Mouse (Mus musculus) lung, embryonic 14.5 days (tissue): Measurements from ENCODE around the gene Slc44a5. TPM values are rescaled to one million over a fixed set of nuclear protein-coding genes. Genes with fewer than 3 reads are reported as not detected.

Source experiments
- ATAC-seq: fragments of 200-750 bp; cut with Nextera tagmentation; 2 replicates; pipeline ENCODE4 v1.8.0; 2017; ENCODE audit warnings: mild to moderate bottlenecking, moderate TSS enrichment, moderate library complexity; ENCODE audit not compliant: insufficient read depth
- DNase-seq: peaks from one replicate; pipeline ENCODE4 v3.0.0-alpha.2; 2015
- H3K27ac ChIP-seq: fragments of 300-500 bp; sonication (generic); 2 replicates; pipeline ENCODE4 v1.5.1; 2014; ENCODE audit warnings: low read depth, mild to moderate bottlenecking, moderate library complexity
- H3K27me3 ChIP-seq: fragments of 300-500 bp; sonication (generic); 2 replicates; pipeline ENCODE4 v1.6.1; 2014; ENCODE audit warnings: low read length, control low read depth; ENCODE audit not compliant: insufficient read depth
- H3K36me3 ChIP-seq: fragments of 300-500 bp; sonication (generic); 2 replicates; pipeline ENCODE4 v1.6.1; 2014; ENCODE audit warnings: control low read depth; ENCODE audit not compliant: insufficient read depth
- H3K4me1 ChIP-seq: fragments of 300-500 bp; sonication (generic); 2 replicates; pipeline ENCODE4 v1.6.1; 2014; ENCODE audit warnings: antibody characterized with exemption, control low read depth; ENCODE audit not compliant: insufficient read depth
- H3K4me2 ChIP-seq: fragments of 300-500 bp; sonication (generic); 2 replicates; pipeline ENCODE4 v1.6.1; 2014; ENCODE audit warnings: mild to moderate bottlenecking
- H3K4me3 ChIP-seq: fragments of 300-500 bp; sonication (generic); 2 replicates; pipeline ENCODE4 v1.5.1; 2014; ENCODE audit warnings: low read depth, low read length
- H3K9ac ChIP-seq: fragments of 300-500 bp; sonication (generic); 2 replicates; pipeline ENCODE4 v1.6.1; 2014
- H3K9me3 ChIP-seq: fragments of 300-500 bp; sonication (generic); 2 replicates; pipeline ENCODE4 v1.6.1; 2016; ENCODE audit warnings: low read depth, low read length, control low read depth
- CTCF ChIP-seq: IDR thresholded peaks from 2 replicates; pipeline ENCODE4 v1.5.1; 2016; ENCODE audit warnings: antibody characterized with exemption, low read depth
- WGBS: fragments of 180-500 bp; shearing (Covaris S2); extraction: QIAGEN DNeasy Blood & Tissue Kit; methylation state at CpG from one replicate; pipeline ENCODE4 v1.1.7; 2014; 5-methylcytosine and 5-hydroxymethylcytosine counted together
- polyA plus RNA-seq: library from polyadenylated mRNA; unstranded; fragments of >200 nt; fragmentation: Nextera tagmentation; extraction: Ambion mirVana; gene quantifications from 2 replicates; pipeline ENCODE4 v1.2.1, GENCODE M21; 2014

Gene Slc44a5
- polyA plus RNA-seq, 1 experiment from 2014 or later: 0.29 TPM

DNA sequence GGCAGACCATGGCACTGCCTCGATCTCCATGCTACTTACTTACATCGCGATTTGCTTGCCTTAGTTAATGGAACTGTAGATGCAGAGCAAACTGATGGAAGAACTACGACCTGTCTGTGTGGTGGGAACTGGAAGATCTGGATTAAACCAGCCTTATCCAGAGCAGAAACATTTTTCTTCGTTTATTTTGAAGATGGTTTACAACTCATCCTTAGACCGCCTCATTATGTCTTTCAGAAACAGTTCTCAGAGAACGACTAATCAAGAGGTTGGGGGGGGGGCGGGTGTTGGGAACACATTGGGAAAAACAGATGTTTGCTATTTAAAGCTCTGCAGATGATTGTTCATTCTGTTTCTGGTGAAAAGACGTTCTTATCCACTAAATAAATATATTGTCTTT, 210.7 kb downstream of the Slc44a5 start:
- TF ChIP-seq CTCF: no peak
- Histone ChIP-seq H3K4me1 (no peaks in the 10 kb centered on the region), H3K9ac (no peak overlapping the region), H3K27me3 (no peaks in the 10 kb centered on the region), H3K9me3 (no peaks in the 10 kb centered on the region), H3K4me2 (no peak overlapping the region), H3K36me3 (no peaks in the 10 kb centered on the region), H3K27ac (no peak overlapping the region), H3K4me3 (no peak overlapping the region)
- WGBS: 64% methylated on average over 9 of the region's 9 CpGs
- no peak for DNase-seq
- no peak for ATAC-seq

DNA sequence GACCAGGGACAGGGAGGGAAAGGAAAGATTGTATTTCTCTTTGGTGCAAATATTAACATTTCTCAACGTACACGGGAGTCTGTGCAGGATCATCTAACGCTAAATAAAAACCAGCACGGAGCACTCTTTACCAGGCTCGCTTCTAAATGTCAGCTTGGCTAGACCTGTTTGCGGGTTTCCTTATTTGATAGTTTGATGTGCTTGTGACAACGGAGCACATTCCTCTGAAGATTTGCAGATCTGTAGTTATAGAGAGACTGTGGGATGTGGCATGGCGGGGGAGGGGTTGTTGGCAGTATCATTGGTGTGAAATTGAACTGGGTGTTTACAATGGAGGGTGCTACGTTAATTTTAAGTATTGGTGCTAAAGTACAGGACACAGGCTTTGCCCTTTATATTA, 215.4 kb downstream of the Slc44a5 start:
- H3K36me3 ChIP-seq: no peaks in the 10 kb centered on the region
- 0 out of 2 replicates have a peak, but pooled peaks cover 10% of the 10 kb centered on the region for H3K4me1 ChIP-seq
- H3K27ac ChIP-seq: no peak overlapping the region
- 27% methylated on average over 9 of the region's 9 CpGs for WGBS
- H3K4me3 ChIP-seq: no peak overlapping the region
- no peak overlapping the region for H3K4me2 ChIP-seq
- DNase-seq (no peak), ATAC-seq (no peak)
- no peaks in the 10 kb centered on the region for H3K27me3 ChIP-seq
- no peak for TF ChIP-seq CTCF
- H3K9me3 ChIP-seq: no peaks in the 10 kb centered on the region
- no peak overlapping the region for H3K9ac ChIP-seq

DNA sequence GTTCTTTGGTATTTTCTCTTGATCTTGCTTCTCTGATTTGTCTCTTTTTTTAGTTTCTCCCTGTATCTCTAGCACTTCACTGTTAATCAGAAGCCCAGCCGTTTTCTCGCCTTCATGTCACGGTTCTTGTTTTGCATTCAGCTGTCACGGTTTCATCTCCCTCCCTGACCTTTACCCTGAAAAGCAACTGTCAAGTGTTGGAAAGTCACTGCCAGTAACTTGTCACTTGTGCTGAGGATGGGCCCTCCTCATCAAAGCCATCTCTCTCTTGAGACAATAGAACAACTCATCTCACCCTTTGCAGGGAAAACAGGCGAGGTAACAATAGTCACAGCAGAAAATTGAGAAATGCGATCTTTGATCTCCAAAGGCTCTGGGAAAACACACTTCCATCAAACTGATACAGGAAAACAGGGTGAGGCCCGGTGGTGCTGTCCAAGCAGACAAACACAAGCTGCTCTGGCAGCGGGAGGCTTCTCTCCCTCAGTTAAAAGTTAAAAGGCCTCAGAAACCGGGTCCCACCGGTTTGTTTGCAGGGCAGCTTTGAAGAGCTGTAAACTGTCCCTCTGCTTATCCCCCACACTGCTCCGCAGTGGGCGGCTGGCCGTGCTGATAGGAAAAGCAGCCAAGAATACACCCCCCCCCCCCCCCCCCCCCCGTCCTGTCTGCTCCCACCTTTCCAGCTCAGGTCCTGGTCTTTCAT, 219.2 kb downstream of the Slc44a5 start:
- 6% methylated on average over 13 of the region's 14 CpGs for WGBS
- no peak for TF ChIP-seq CTCF
- Histone ChIP-seq H3K9ac (no peak overlapping the region), H3K4me3 (no peak overlapping the region), H3K9me3 (no peaks in the 10 kb centered on the region), H3K4me2 (peak overlapping the region; percentile 7; the same call in 1 of the 2 replicates), H3K27me3 (no peaks in the 10 kb centered on the region), H3K27ac (peak overlapping the region; percentile 12; the same call in 1 of the 2 replicates), H3K4me1 (0 out of 2 replicates have a peak, but pooled peaks cover 10% of the 10 kb centered on the region), H3K36me3 (no peaks in the 10 kb centered on the region)
- ATAC-seq (peak; percentile 33; the same call in 1 of the 2 replicates), DNase-seq (peak; percentile 49)

DNA sequence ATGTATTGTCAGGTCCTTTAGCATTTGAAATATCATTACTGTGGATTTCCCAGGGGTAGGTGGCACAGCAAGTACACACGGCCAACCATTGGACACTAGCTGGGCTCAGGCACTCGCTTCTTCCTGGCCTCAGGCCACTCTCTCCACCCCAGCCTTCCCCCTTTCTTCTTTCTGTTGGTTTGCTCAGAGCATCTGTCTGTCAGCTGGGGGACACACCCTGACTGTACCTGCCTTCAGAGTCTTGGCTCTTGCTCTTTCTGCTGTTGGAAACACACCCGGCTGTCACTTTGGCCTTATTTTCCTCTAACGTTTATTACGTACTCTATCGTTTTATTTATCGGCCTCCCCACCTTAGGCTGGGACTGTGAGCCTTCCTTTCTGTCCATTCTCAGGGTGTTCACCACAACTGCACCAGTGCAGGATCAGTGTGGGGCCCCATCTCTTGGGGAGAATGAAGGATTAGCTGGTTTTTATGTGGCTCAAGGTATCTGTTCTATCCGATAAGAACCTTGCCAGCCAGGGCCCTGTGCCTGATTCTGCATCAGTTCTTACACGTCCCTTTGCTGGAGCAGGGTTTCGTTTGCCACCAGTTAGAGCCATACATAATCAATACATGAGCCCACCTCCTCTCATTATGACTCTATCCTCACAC, 220.1 kb downstream of the Slc44a5 start:
- H3K9me3 ChIP-seq: no peaks in the 10 kb centered on the region
- no peak overlapping the region for H3K9ac ChIP-seq
- H3K4me1 ChIP-seq: 0 out of 2 replicates have a peak, but pooled peaks cover 10% of the 10 kb centered on the region
- DNase-seq: no peak
- no peak for TF ChIP-seq CTCF
- no peak for ATAC-seq
- no peak overlapping the region for H3K4me3 ChIP-seq
- H3K36me3 ChIP-seq: no peaks in the 10 kb centered on the region
- H3K27ac ChIP-seq: no peak overlapping the region; the same call in 1 of the 2 replicates
- peak overlapping the region; percentile 7; the same call in 1 of the 2 replicates for H3K4me2 ChIP-seq
- no peaks in the 10 kb centered on the region for H3K27me3 ChIP-seq
- 56% methylated on average over 10 of the region's 10 CpGs for WGBS

DNA sequence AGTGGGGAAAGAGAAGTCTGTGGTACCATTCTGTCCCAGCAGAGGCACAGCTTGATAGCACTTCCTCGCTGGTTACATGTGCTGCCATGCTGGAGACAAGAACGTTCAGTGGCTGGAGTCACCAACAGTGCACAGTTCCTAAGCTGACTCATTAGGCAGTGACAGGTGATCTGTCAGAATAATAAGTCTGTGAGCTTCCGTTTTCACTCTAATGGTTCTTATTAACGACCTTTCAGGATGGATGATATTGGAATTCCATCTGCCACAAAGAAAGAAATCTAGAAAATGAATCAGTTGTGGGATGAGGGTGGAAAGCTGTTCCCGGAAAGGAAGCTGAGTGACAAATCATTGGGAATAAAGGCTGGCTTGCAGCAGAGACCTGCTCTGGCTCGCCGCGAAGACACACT, 227.2 kb downstream of the Slc44a5 start:
- H3K4me1 ChIP-seq: no peaks in the 10 kb centered on the region
- ATAC-seq (no peak), DNase-seq (no peak)
- H3K4me2 ChIP-seq: no peak overlapping the region
- no peak for TF ChIP-seq CTCF
- H3K9ac ChIP-seq: no peak overlapping the region
- H3K9me3 ChIP-seq: no peaks in the 10 kb centered on the region
- whole genome bisulfite sequencing: 27% methylated on average over 8 of the region's 8 CpGs
- H3K27ac ChIP-seq: no peak overlapping the region
- no peak overlapping the region for H3K4me3 ChIP-seq
- no peaks in the 10 kb centered on the region for H3K27me3 ChIP-seq
- H3K36me3 ChIP-seq: no peaks in the 10 kb centered on the region

DNA sequence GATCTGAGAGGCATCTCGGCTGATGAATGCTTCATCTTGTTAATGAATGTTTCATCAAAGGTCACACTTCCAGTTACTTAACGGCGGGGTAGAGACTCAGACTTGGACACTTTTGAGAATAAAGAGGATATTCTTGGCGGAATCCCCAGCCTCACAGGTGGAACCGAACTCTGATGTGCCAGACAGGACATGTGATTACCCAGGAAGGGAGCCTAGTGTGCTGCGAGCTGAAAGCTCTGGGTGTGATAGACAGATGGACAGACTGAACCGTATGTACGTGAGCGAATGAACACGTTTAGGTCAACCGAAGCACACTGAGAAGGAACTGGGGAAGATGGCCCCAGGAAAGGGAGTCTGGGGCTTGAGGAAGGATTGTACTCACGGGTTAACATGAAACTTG, 228.6 kb downstream of the Slc44a5 start:
- Histone ChIP-seq H3K36me3 (no peaks in the 10 kb centered on the region), H3K27ac (no peak overlapping the region), H3K27me3 (no peaks in the 10 kb centered on the region), H3K4me2 (no peak overlapping the region), H3K9ac (no peak overlapping the region), H3K9me3 (no peaks in the 10 kb centered on the region), H3K4me3 (no peak overlapping the region), H3K4me1 (no peaks in the 10 kb centered on the region)
- ATAC-seq: no peak
- WGBS: 68% methylated on average over 12 of the region's 12 CpGs
- no peak for DNase-seq
- TF ChIP-seq CTCF: no peak

DNA sequence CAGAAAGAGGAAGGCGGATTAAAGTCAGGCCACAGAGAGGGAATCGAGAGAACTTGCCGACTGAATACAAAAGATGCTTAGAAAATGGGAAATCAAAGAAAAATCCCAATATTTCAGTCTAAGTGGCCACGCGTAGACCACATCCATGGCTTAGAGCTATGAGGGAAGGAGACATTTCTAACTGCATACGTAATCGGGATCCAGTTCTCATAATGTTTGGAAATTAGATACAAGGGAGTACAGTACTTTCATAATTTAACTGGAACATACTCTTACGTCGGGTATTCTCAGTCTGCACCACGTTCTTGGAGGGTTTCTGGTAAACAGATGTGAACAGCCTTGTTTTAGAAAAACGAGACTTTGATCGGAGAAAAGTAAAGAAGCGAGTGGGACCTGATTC, 229.1 kb downstream of the Slc44a5 start:
- Histone ChIP-seq H3K9me3 (no peaks in the 10 kb centered on the region), H3K27ac (no peak overlapping the region), H3K4me2 (no peak overlapping the region), H3K9ac (no peak overlapping the region), H3K4me1 (no peaks in the 10 kb centered on the region), H3K36me3 (no peaks in the 10 kb centered on the region), H3K27me3 (no peaks in the 10 kb centered on the region), H3K4me3 (no peak overlapping the region)
- DNase-seq (no peak), ATAC-seq (no peak)
- WGBS: 77% methylated on average over 13 of the region's 13 CpGs
- no peak for TF ChIP-seq CTCF
